Mouse (Mus musculus) heart, postnatal 0 days (tissue): Measurements from ENCODE around the gene Camk1g. TPM values are rescaled to one million over a fixed set of nuclear protein-coding genes. Genes with fewer than 3 reads are reported as not detected.

Experiments used
- ATAC-seq: fragments of 200-750 bp; cut with Nextera tagmentation; 2 replicates; pipeline ENCODE4 v1.8.0; 2017; ENCODE audit warnings: low read depth, moderate number of reproducible peaks, moderate library complexity; ENCODE audit not compliant: insufficient read depth
- DNase-seq: peaks from one replicate; pipeline ENCODE4 v3.0.0-alpha.2; 2016; ENCODE audit warnings: low spot score
- H3K27ac ChIP-seq: fragments of 300-500 bp; sonication (generic); 2 replicates; pipeline ENCODE4 v1.5.1; 2014; ENCODE audit warnings: low read depth, mild to moderate bottlenecking
- H3K27me3 ChIP-seq: fragments of 300-500 bp; sonication (generic); 2 replicates; pipeline ENCODE4 v1.6.1; 2014; ENCODE audit warnings: low read length, mixed read lengths; ENCODE audit not compliant: control insufficient read depth, insufficient read depth
- H3K36me3 ChIP-seq: fragments of 300-500 bp; sonication (generic); replicated peaks from 2 replicates; pipeline ENCODE4 v1.6.1; 2014; ENCODE audit warnings: low read length, mixed read lengths; ENCODE audit not compliant: control insufficient read depth, insufficient read depth
- H3K4me1 ChIP-seq: fragments of 300-500 bp; sonication (generic); 2 replicates; pipeline ENCODE4 v1.6.1; 2014; ENCODE audit warnings: antibody characterized with exemption; ENCODE audit not compliant: control insufficient read depth, insufficient read depth
- H3K4me2 ChIP-seq: fragments of 300-500 bp; sonication (generic); 2 replicates; pipeline ENCODE4 v1.6.1; 2014; ENCODE audit warnings: low read depth, mild to moderate bottlenecking, low read length, moderate library complexity
- H3K4me3 ChIP-seq: fragments of 300-500 bp; sonication (generic); 2 replicates; pipeline ENCODE4 v1.5.1; 2014; ENCODE audit warnings: low read depth, low read length
- H3K9ac ChIP-seq: fragments of 300-500 bp; sonication (generic); replicated peaks from 2 replicates; pipeline ENCODE4 v1.6.1; 2014; ENCODE audit warnings: low read depth, low read length, mixed read lengths
- H3K9me3 ChIP-seq: fragments of 300-500 bp; sonication (generic); replicated peaks from 2 replicates; pipeline ENCODE4 v1.6.1; 2016; ENCODE audit warnings: low read length; ENCODE audit not compliant: control insufficient read depth
- CTCF ChIP-seq: IDR thresholded peaks from 2 replicates; pipeline ENCODE4 v1.5.1; 2016; ENCODE audit warnings: antibody characterized with exemption, control low read depth, low read depth
- EP300 ChIP-seq: IDR thresholded peaks from 2 replicates; pipeline ENCODE4 v1.6.1; 2016; ENCODE audit warnings: antibody characterized with exemption, low read depth
- WGBS: fragments of 180-500 bp; shearing (Covaris S2); extraction: QIAGEN DNeasy Blood & Tissue Kit; methylation state at CpG from one replicate; pipeline ENCODE4 v1.1.7; 2014; 5-methylcytosine and 5-hydroxymethylcytosine counted together
- polyA plus RNA-seq: library from polyadenylated mRNA; unstranded; fragments of >200 nt; fragmentation: Nextera tagmentation; extraction: Ambion mirVana; gene quantifications from 2 replicates; pipeline ENCODE4 v1.2.1, GENCODE M21; 2015
- total RNA-seq: library from RNA; depleted of rRNA; stranded (reverse); fragments of >200 nt; gene quantifications from 2 replicates; pipeline ENCODE4 v1.2.3, GENCODE M21; 2014; ENCODE audit warnings: low replicate concordance; rRNA removed

Gene Camk1g
- total RNA-seq (12.0 and 14.3 TPM in 2 replicates), polyA plus RNA-seq (9.0 and 9.7 TPM in 2 replicates)

GRCm38 (mm10) chr1:193370096-193370495, at the start of gene Camk1g:
Gene Camk1g, minus strand, starts transcription at chr1:193370298.
- ATAC-seq (peak; percentile 91), DNase-seq (peak; percentile 88)
- H3K27me3 ChIP-seq = no peaks in the 10 kb centered on the region
- H3K36me3 ChIP-seq = no peaks in the 10 kb centered on the region
- TF ChIP-seq EP300 (no peak), CTCF (no peak)
- no peaks in the 10 kb centered on the region for H3K9me3 ChIP-seq
- peak within 1 kb of the TSS; percentile 65; the same call in 1 of the 2 replicates for H3K27ac ChIP-seq
- peak within 1 kb of the TSS; percentile 74 for H3K4me2 ChIP-seq
- peak within 1 kb of the TSS; percentile 49 for H3K9ac ChIP-seq
- peak within 1 kb of the TSS; percentile 46 for H3K4me3 ChIP-seq
- WGBS = 7% methylated on average over 2 of the region's 2 CpGs
- peaks cover 14% of the 10 kb centered on the region for H3K4me1 ChIP-seq

- ATAC-seq (no peak), DNase-seq (no peak)
- H3K9me3 ChIP-seq = no peaks in the 10 kb centered on the region
- no peak overlapping the region for H3K4me2 ChIP-seq
- no peaks in the 10 kb centered on the region for H3K36me3 ChIP-seq
- H3K27ac ChIP-seq = no peak overlapping the region
- 8% methylated on average over 2 of the region's 2 CpGs for WGBS
- peaks cover 3% of the 10 kb centered on the region; the same call in 1 of the 2 replicates for H3K27me3 ChIP-seq
- no peak for TF ChIP-seq EP300
- H3K4me3 ChIP-seq = no peak overlapping the region
- H3K4me1 ChIP-seq = peaks cover 14% of the 10 kb centered on the region
- no peak overlapping the region for H3K9ac ChIP-seq
Measured at GRCm38 (mm10) chr1:193419168-193419567, 49.1 kb upstream of the Camk1g start.

GRCm38 (mm10) chr1:193418656-193419055, 48.6 kb upstream of the Camk1g start:
- 16% methylated on average over 5 of the region's 5 CpGs for WGBS
- no peak for TF ChIP-seq EP300
- TF ChIP-seq CTCF = no peak
- Histone ChIP-seq H3K4me1 (peaks cover 10% of the 10 kb centered on the region), H3K9me3 (no peaks in the 10 kb centered on the region), H3K4me2 (no peak overlapping the region), H3K36me3 (no peaks in the 10 kb centered on the region), H3K27ac (no peak overlapping the region), H3K27me3 (no peaks in the 10 kb centered on the region), H3K4me3 (no peak overlapping the region), H3K9ac (no peak overlapping the region)
- DNase-seq (peak; percentile 67), ATAC-seq (peak; percentile 62; the same call in 1 of the 2 replicates)

DNA sequence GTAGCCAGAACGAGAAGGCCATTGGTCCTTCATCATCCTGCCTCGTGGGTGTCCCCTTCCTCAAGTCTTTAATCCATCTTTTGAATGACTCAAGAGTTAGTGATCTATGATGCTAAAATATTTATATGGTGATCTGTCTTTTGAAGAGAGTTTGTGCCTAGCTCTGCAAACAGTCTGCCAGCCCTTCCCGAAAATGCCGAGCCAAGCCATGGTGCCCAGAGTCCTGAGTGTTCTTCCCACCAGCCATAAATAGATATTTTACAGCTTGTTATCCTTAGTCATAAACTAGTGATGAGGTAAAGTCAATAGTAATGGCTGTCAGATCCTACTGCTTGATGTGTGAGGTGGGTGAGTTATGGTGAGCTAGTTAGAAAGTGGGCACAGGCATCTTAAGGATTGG, 44.0 kb upstream of the Camk1g start:
- DNase-seq = no peak
- H3K9me3 ChIP-seq = no peaks in the 10 kb centered on the region
- H3K4me1 ChIP-seq = peaks cover 8% of the 10 kb centered on the region
- WGBS = 78% methylated on average over 4 of the region's 4 CpGs
- ATAC-seq = no peak
- H3K4me2 ChIP-seq = no peak overlapping the region
- no peak overlapping the region for H3K27ac ChIP-seq
- H3K4me3 ChIP-seq = no peak overlapping the region
- no peak overlapping the region for H3K9ac ChIP-seq
- TF ChIP-seq EP300 = no peak
- no peak for TF ChIP-seq CTCF
- no peaks in the 10 kb centered on the region for H3K36me3 ChIP-seq
- peaks cover 4% of the 10 kb centered on the region; the same call in 1 of the 2 replicates for H3K27me3 ChIP-seq

DNA sequence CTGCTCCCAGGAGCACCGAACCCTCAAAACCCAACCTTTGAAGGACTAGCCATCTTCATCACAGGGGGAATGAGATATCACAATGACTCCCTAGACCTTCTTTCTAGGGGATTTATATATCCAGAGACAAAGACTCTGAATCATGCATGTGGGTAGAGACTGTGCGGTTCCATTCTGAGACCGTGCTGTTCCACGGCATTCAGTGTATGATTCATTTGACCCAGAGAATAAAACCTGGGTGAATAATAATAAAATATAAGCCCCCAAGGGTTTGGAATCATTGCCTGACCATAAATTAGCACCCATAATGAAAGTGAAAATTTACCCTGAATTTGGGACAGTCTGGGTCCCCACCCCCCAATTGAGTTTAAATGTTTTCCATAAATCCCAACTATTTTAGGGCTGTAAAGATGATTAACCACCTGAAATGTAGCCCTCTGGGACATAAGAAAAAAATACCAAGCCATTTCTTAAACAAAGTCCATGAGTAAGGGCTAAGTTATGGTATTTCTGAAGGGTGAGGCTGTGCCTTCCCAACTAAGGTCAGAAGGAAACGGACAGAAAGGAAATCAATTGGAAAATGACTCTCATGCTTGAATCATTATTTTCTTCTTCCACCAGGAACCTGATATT, 43.4 kb upstream of the Camk1g start:
- H3K36me3 ChIP-seq = no peaks in the 10 kb centered on the region
- no peak overlapping the region for H3K4me2 ChIP-seq
- H3K4me1 ChIP-seq = peaks cover 3% of the 10 kb centered on the region
- ATAC-seq (no peak), DNase-seq (no peak)
- H3K9ac ChIP-seq = no peak overlapping the region
- H3K4me3 ChIP-seq = no peak overlapping the region
- peaks cover 4% of the 10 kb centered on the region; the same call in 1 of the 2 replicates for H3K27me3 ChIP-seq
- 92% methylated on average over 5 of the region's 5 CpGs for WGBS
- no peak overlapping the region for H3K27ac ChIP-seq
- TF ChIP-seq EP300 (no peak), CTCF (no peak)
- H3K9me3 ChIP-seq = no peaks in the 10 kb centered on the region

- ATAC-seq = no peak
- H3K4me3 ChIP-seq = no peak overlapping the region
- no peak overlapping the region for H3K9ac ChIP-seq
- DNase-seq = no peak
- H3K4me2 ChIP-seq = no peak overlapping the region
- TF ChIP-seq EP300 (no peak), CTCF (no peak)
- no peaks in the 10 kb centered on the region for H3K4me1 ChIP-seq
- 16% methylated on average over 6 of the region's 6 CpGs for WGBS
- no peaks in the 10 kb centered on the region for H3K9me3 ChIP-seq
- no peaks in the 10 kb centered on the region for H3K36me3 ChIP-seq
- H3K27me3 ChIP-seq = peaks cover 4% of the 10 kb centered on the region; the same call in 1 of the 2 replicates
- H3K27ac ChIP-seq = no peak overlapping the region
Measured at GRCm38 (mm10) chr1:193407487-193407886, 37.4 kb upstream of the Camk1g start.
